Mouse (Mus musculus): ENCODE data around the gene A230050P20Rik.

GRCm38 (mm10) chr9:20897736-20898510 is 29.5 kb downstream of the A230050P20Rik start:
- TF ChIP-seq CTCF (IDR thresholded peaks at IDR 0.05; ENCODE audit: low read depth) (no peak), EP300 (optimal IDR thresholded peaks at IDR 0.05) (no peak)

Data from stomach, postnatal 0 days (tissue).